Mouse (Mus musculus) retina, postnatal 1 day (tissue): ENCODE results near the gene Gm17332.
"Not testable (repeated sequence)": the region's sequence is repeated elsewhere in the genome, so short reads cannot be mapped to it uniquely, and the experiment has no call there.

Experiments
- DNase-seq: peaks from one replicate; pipeline ENCODE4 v3.0.0-alpha.2; 2012

The Gm17332 gene

DNA sequence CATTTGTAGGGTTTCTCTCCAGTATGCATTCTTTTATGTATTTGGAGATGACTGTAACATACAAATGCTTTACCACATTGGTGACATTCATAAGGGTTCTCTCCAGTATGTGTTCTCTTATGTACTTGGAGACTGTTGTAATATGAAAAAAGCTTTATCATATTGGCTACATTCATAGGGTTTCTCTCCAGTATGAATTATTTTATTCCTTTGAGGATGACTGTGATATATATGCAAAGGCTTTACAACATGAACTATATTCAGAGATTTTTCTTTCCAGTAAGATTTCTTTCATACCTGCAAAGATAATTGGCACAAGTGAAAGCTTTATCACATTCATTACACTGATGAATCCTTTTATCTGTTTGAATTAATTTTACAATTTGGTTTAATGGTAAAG lies at the start of gene Gm17332:
Gm17332 (minus strand) TSS at position 101 of the 400 bp plus-strand sequence.
- no peak for DNase-seq

DNA sequence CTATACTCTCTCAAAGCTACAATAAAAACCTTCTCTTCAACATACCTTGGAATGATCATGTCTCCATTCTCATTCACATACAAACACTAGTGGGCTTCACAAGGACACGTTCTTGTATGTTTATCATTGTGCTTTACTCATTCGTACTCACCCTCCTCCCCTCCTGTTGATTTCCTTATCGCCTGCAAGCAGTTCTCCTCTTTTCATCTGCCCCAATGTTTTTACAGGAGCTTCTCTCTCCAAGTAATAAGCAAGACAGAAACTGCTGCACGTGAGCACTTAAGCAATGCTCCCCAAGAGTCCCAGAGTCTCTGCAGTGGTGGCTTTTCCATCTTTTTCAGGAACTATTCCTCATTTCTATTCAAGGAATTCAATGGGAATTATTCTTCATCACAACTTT lies 47.7 kb upstream of the Gm17332 start:
- DNase-seq, result no peak

DNA sequence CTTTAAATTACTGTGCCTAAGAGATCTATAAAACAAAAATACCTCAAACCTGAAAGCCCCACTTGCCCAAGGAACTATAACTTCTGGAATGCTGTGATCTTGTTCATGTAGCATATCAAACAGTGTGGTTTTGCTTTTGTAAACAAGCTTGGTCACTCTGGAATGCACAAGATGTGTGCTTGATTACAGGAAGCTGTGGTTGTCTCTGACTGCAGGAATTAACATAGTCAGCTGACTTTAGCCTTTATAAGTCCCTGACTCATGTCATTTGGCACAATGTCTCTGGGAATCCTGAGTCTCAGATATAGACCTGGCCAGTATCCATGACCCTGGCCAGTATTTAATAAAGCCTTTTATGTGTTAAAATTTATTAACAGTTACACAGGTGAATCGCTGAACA lies 43.1 kb upstream of the Gm17332 start:
- DNase-seq, result no peak

DNA sequence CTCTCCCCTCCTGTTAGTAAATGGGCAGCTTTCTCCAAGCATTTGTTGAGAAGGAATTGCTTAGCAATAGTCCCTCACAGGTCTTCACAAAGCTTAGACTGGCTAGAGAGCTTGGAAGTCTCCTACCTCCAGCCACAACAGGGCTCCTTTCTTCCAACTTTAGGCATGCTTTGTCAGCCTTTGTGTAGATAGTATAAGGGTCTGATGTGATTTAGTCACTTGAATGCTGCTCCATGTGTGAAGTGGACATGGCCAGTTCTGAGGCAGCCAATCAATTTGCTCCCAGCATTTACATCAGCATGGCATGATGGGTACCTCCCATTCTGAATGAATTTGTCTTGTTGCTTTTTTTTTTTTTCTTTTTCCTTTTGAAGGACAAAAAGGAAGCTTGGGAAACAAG lies 35.7 kb upstream of the Gm17332 start:
- DNase-seq, result no peak

DNA sequence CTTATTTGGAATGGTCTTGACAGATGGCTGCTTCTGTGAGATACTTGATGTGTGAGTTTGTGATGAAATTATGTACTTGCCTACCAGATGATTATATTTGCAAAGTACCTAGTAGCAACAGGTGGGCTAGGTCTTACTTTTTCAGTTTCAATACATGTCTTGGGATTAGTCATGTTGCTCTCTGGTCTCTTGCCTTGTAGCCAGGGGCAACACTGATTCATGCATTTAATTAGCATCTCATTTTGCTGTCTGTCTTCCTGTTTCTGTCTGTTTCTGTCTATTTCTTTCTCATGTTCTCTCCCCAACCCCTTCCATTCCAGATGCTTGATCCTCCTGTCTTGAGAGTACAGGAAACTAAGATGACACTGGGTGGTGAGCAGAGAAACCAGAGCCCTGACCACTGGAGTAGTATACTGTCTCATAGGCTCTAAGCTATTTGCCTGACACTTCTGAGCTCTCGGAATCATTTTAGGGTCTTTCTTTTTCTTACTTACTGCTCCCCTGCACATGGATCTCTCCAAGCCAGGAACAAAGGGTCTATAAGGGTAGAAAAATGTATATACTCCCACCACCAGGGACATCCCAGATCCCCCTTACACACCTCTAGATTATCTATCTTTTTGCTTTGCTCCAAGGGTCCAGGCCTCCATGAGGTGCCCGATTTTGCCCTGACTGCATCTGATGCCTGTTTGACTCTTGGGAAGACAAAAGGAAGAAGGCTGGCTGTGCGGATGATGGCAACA lies 13.5 kb upstream of the Gm17332 start:
- DNase-seq, result no peak

DNA sequence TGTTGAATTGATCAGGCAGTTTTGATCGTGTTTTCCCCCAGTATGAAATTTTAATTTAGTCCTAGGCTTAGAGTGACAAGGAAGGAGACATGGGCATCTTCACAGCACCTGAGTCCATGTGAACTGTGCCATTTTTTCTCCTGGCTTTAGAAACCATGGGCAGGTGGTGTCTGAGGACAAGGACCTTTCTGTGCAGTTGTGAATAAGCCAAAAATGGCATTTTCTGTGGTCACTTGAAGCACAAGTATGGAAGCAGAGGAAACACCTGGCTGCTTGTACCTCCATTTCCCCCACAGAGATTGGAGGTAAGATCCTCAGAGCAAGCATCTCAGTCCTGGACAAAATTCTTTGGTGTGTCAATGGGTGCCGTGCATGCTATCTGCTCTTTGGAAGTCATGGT lies 12.5 kb upstream of the Gm17332 start:
- no peak for DNase-seq

DNA sequence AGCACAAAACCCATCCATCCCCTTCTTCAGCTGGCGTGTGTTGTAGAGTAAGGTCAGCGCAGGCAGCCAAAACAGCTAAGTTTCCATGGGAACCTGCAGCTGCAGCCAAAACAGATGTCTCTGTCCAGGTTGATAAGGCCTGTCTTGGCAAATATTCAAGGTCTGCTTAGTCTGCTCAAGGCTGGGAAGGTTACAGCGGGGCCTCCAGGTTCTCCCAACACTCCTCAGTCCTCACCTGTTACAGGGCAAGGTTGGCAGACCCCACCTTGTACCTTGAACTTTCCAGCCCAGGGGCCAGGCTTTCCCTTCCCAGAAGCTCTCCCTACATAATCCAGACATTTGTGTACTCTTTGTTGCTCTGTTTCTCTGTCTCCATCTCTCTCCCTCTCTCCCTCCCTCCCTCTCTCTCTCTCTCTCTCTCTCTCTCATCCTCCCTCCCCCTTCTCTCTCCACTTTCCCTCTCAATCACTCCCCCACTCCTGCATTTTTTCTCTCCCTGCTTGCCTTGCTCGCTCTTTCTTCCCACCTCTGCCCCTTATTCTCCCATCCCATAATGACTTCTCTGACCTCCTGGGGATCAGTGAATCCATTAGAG lies 12.1 kb downstream of the Gm17332 start:
- peak; percentile 39 for DNase-seq

DNA sequence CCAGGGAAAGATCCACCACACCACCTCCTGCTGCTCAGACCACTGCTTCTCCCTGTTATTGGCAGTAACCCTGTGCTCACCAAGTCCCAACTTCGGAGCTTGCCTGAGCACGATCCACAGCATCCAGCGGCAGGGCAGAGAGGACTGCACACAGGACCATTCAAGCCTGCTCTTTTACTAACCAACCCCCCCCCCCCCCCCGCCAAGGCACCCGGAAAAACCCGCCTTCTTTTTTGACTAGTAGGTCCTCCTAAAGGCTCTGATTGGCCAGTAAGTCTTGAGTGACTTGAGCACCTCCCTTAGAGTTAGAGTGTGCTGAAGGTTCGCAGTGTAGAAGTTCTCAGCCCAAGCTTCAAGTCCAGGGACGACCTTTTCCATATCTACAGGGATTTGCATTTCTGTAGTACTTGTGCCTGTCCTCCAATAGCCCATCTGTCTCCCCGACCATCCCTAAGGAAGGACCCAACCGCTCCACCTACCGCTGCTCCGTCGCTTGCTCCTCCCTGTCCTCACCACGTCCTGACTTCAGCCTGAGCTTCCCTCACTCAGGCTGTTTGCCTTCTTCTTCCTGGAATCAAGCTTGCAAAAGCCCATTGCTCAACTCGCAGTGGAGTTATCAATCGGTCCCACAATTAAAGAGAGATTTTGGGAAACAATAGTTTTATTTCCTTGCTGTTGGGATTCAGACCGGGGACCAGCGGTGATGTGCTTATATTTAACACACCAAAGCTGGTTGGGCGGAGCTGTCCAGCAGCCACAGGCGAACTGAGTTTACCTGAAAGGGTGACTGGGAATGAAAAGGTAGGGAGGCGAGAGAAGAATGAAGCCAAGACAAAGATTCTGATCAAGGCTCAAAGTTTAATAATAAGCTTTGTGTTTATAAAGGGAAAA lies 12.9 kb downstream of the Gm17332 start:
- DNase-seq, result peak; percentile 66

DNA sequence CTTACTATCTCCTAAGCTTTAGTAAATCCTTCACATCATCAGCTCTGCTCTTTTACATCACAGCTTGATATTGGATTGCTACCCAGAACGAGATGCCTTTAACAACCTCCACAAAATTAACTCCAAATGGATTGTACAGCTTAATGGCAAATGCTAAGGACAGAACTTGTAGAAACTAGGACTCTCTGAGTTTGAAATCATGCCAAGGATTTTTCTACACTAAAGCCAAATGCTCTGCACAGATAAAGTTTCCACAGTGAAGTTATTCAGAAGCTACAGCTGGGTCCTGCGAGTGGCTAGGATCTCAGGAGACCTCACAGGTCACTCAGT lies 13.5 kb downstream of the Gm17332 start:
- DNase-seq, result peak; percentile 2

DNA sequence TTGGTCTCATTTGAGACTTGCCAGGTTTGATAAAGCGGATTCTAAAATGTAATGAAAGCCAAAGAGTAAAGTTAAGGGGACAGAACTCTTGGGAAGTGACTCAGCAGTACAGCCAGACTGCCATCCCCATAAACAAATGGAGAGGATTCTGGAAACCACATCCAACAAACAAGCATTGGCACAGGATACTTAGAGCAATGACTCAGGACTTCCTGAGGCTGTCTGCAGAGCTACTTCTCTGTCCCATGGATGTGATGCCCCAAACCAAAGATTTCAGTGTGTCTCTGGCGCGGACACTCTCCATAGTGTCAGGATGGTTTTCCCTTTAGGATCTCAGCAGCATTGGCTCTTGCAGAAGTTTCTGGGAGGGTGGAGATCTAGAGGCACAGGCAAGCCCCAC lies 25.2 kb downstream of the Gm17332 start:
- DNase-seq, result no peak

DNA sequence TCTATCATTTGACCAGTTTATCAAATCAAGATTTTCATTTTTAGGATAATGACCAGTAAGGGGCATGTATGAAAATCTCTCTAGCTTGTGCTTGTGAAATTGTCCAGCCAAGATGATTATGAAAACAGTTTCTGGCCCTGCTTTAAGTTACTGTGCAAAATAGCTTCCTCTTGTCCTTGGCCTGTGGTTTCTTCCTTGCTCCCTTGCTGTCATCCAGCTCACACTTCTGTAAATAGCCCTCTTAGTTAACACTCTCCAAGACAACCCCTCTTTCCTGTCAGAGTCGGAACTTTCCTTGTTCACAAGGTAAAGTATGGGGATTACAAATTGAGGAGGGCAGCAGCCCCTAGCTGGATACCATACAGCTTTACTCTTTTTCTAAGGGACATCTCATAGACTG lies 43.9 kb downstream of the Gm17332 start:
- DNase-seq, result not testable (repeated sequence)

DNA sequence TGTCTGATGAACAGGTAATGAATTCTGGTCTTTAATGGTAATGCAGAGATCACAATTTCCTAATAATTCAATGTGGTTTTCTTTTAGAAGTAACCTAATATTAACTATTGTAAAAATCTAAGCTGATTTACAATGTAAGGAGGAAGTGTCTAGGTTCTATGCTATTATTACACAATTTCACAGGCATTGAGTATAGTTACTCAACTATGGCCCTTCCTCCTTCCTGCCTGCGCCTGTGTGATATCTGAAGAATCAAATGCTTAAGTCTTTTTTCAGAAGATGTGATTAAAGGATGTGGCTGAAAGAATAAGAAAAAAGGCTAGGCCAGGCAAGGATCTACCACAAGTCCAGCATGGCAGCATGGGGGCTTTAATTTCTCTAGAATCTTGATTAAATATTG lies 47.4 kb downstream of the Gm17332 start:
- DNase-seq, result not testable (repeated sequence)

DNA sequence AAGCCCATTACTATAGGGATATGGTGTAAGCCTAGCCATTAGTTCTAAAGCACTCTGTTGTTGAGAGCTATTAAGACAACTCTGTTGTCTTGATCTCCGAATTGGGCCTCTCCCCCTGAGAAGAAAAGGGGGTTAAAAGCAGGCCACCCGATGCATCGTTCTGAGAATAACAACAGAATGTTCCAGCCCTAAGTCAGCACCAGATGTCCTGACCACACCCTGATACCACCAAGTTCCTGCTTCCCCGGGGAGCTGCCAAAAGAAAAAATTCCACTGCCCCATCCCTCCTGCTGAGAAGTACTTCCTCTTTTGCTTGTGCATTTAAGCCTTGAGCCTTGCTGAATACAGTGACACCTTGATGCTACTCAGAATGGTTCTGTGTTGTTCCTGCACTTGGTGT lies 48.5 kb downstream of the Gm17332 start:
- DNase-seq, result not testable (repeated sequence)
